Mouse (Mus musculus) limb, embryonic 14.5 days (tissue): ENCODE measurements at regions not wholly inside any gene's neighbourhood (a gene's known extent, or its start where the extent isn't known, plus 50 kb on each side); places are given as distances from the start of the nearest gene placed in this dataset.
A peak's percentile ranks its signal among the peaks of the same experiment; 100 is the strongest.

Experiments used
- ATAC-seq: fragments of 200-750 bp; cut with Nextera tagmentation; 2 replicates; pipeline ENCODE4 v1.8.0; 2017; ENCODE audit warnings: low read depth, moderate number of reproducible peaks, moderate TSS enrichment; ENCODE audit not compliant: low FRiP score
- DNase-seq: peaks from one replicate; pipeline ENCODE4 v3.0.0-alpha.2; 2015; ENCODE audit warnings: low spot score
- H3K27ac ChIP-seq: fragments of 300-500 bp; sonication (generic); replicated peaks from 2 replicates; pipeline ENCODE4 v1.5.1; 2014; ENCODE audit warnings: low read depth, mild to moderate bottlenecking, low read length, moderate library complexity, mixed read lengths
- H3K27me3 ChIP-seq: fragments of 300-500 bp; sonication (generic); 2 replicates; pipeline ENCODE4 v1.6.1; 2014; ENCODE audit warnings: low read length, mixed read lengths; ENCODE audit not compliant: control insufficient read depth, insufficient read depth
- H3K36me3 ChIP-seq: fragments of 300-500 bp; sonication (generic); 2 replicates; pipeline ENCODE4 v1.6.1; 2014; ENCODE audit warnings: mild to moderate bottlenecking, low read length, moderate library complexity, mixed read lengths; ENCODE audit not compliant: control insufficient read depth, insufficient read depth
- H3K4me1 ChIP-seq: fragments of 300-500 bp; sonication (generic); 2 replicates; pipeline ENCODE4 v1.6.1; 2014; ENCODE audit warnings: antibody characterized with exemption, low read length, mixed read lengths; ENCODE audit not compliant: control insufficient read depth, insufficient read depth
- H3K4me2 ChIP-seq: fragments of 300-500 bp; sonication (generic); replicated peaks from 2 replicates; pipeline ENCODE4 v1.6.1; 2014; ENCODE audit warnings: low read depth, mild to moderate bottlenecking, low read length, moderate library complexity; ENCODE audit not compliant: severe bottlenecking
- H3K4me3 ChIP-seq: fragments of 300-500 bp; sonication (generic); replicated peaks from 2 replicates; pipeline ENCODE4 v1.5.1; 2014; ENCODE audit warnings: low read length
- H3K9ac ChIP-seq: fragments of 300-500 bp; sonication (generic); 2 replicates; pipeline ENCODE4 v1.6.1; 2014; ENCODE audit warnings: mild to moderate bottlenecking, low read depth, low read length, moderate library complexity; ENCODE audit not compliant: severe bottlenecking
- H3K9me3 ChIP-seq: fragments of 300-500 bp; sonication (generic); 2 replicates; pipeline ENCODE4 v1.6.1; 2016; ENCODE audit warnings: low read length; ENCODE audit not compliant: control insufficient read depth
- POLR2A ChIP-seq: fragments of 200-500 bp; IDR thresholded peaks from 2 replicates; pipeline ENCODE4 v1.8.0; 2012; ENCODE audit warnings: inconsistent platforms, mild to moderate bottlenecking, moderate library complexity, borderline replicate concordance; ENCODE audit not compliant: insufficient read depth, insufficient read length; ENCODE audit errors: extremely low read depth
- WGBS: fragments of 180-500 bp; shearing (Covaris S2); extraction: QIAGEN DNeasy Blood & Tissue Kit; methylation state at CpG from one replicate; pipeline ENCODE4 v1.1.7; 2014; 5-methylcytosine and 5-hydroxymethylcytosine counted together

- Histone ChIP-seq H3K9ac (no peak overlapping the region), H3K36me3 (no peaks in the 10 kb centered on the region), H3K27ac (no peak overlapping the region), H3K4me1 (0 out of 2 replicates have a peak, but pooled peaks cover 2% of the 10 kb centered on the region), H3K9me3 (no peaks in the 10 kb centered on the region), H3K4me3 (no peak overlapping the region), H3K4me2 (no peak overlapping the region), H3K27me3 (no peaks in the 10 kb centered on the region)
- 53% methylated on average over 1 of the region's 1 CpGs for WGBS
- TF ChIP-seq POLR2A = no peak
- DNase-seq = no peak
- no peak for ATAC-seq
These were observed 105.3 kb upstream of the Arg1 start for GRCm38 (mm10) chr10:25032625-25033024.

GRCm38 (mm10) chr10:25029387-25029915 is 102.2 kb upstream of the Arg1 start:
- Histone ChIP-seq H3K27ac (no peak overlapping the region), H3K4me3 (no peak overlapping the region), H3K27me3 (no peaks in the 10 kb centered on the region), H3K9ac (no peak overlapping the region), H3K4me2 (no peak overlapping the region), H3K9me3 (no peaks in the 10 kb centered on the region), H3K4me1 (no peaks in the 10 kb centered on the region), H3K36me3 (no peaks in the 10 kb centered on the region)
- no peak for ATAC-seq
- peak; percentile 1 for DNase-seq
- 68% methylated on average over 6 of the region's 6 CpGs for WGBS
- TF ChIP-seq POLR2A = no peak

GRCm38 (mm10) chr10:25023601-25024157 is 96.4 kb upstream of the Arg1 start:
- no peaks in the 10 kb centered on the region for H3K4me1 ChIP-seq
- WGBS = 29% methylated on average over 7 of the region's 7 CpGs
- no peak overlapping the region for H3K27ac ChIP-seq
- H3K9me3 ChIP-seq = no peaks in the 10 kb centered on the region
- DNase-seq = no peak
- H3K36me3 ChIP-seq = no peaks in the 10 kb centered on the region
- no peak for TF ChIP-seq POLR2A
- H3K4me2 ChIP-seq = no peak overlapping the region
- ATAC-seq = no peak
- H3K9ac ChIP-seq = no peak overlapping the region
- H3K4me3 ChIP-seq = no peak overlapping the region
- H3K27me3 ChIP-seq = no peaks in the 10 kb centered on the region

GRCm38 (mm10) chr10:25023044-25023540 is 95.8 kb upstream of the Arg1 start:
- H3K27me3 ChIP-seq = no peaks in the 10 kb centered on the region
- H3K9ac ChIP-seq = no peak overlapping the region
- H3K4me3 ChIP-seq = no peak overlapping the region
- no peak for DNase-seq
- no peak for ATAC-seq
- no peak for TF ChIP-seq POLR2A
- H3K27ac ChIP-seq = no peak overlapping the region
- no peak overlapping the region for H3K4me2 ChIP-seq
- WGBS = 64% methylated on average over 4 of the region's 4 CpGs
- no peaks in the 10 kb centered on the region for H3K36me3 ChIP-seq
- no peaks in the 10 kb centered on the region for H3K9me3 ChIP-seq
- no peaks in the 10 kb centered on the region for H3K4me1 ChIP-seq

- no peak for ATAC-seq
These were observed 91.7 kb upstream of the Arg1 start for GRCm38 (mm10) chr10:25018946-25019345.

More at GRCm38 (mm10) chr10:25018946-25019345, 91.7 kb upstream of the Arg1 start:
- Histone ChIP-seq H3K4me2 (no peak overlapping the region), H3K27me3 (no peaks in the 10 kb centered on the region), H3K4me1 (no peaks in the 10 kb centered on the region), H3K9me3 (no peaks in the 10 kb centered on the region), H3K9ac (no peak overlapping the region), H3K36me3 (no peaks in the 10 kb centered on the region), H3K4me3 (no peak overlapping the region), H3K27ac (no peak overlapping the region)
- no peak for DNase-seq
- 64% methylated on average over 2 of the region's 2 CpGs for whole genome bisulfite sequencing
- no peak for TF ChIP-seq POLR2A
